Mouse (Mus musculus) gastrocnemius, postnatal 10 days (tissue): Measurements from ENCODE around the gene Sgo1. TPM values are rescaled to one million over a fixed set of nuclear protein-coding genes. Genes with fewer than 3 reads are reported as not detected.
"Not testable (repeated sequence)": the region's sequence is repeated elsewhere in the genome, so short reads cannot be mapped to it uniquely, and the experiment has no call there.

Experiments used
- DNase-seq: peaks from one replicate; pipeline ENCODE4 v3.0.0; 2021; ENCODE audit warnings: mixed read lengths
- long read RNA-seq, 2 experiments: library from polyadenylated mRNA; stranded (forward); transcript quantifications; one replicate each; pipeline ENCODE4 v2.0.0; 2021
- total RNA-seq, 2 experiments: library from RNA; stranded (reverse); gene quantifications; 2 replicates each; pipeline ENCODE4 v1.2.3; 2021

Sgo1 gene
- total RNA-seq = 1 to 10 TPM; 1.6 to 2.2 TPM
- long read RNA-seq, experiment 1, transcript Sgo1-201 (9 exons, 3,628 nt) = major isoform, 5 of 6 reads
- long read RNA-seq, experiment 1, partial matches to known transcripts = 0 of 6 reads
- long read RNA-seq, experiment 1, other reads (novel, unspliced or antisense) = 1 of 6 reads
- long read RNA-seq, experiment 2, transcript Sgo1-201 (9 exons, 3,628 nt) = major isoform, 6 of 7 reads
- long read RNA-seq, experiment 2, partial matches to known transcripts = 0 of 7 reads
- long read RNA-seq, experiment 2, other reads (novel, unspliced or antisense) = 1 of 7 reads

DNA sequence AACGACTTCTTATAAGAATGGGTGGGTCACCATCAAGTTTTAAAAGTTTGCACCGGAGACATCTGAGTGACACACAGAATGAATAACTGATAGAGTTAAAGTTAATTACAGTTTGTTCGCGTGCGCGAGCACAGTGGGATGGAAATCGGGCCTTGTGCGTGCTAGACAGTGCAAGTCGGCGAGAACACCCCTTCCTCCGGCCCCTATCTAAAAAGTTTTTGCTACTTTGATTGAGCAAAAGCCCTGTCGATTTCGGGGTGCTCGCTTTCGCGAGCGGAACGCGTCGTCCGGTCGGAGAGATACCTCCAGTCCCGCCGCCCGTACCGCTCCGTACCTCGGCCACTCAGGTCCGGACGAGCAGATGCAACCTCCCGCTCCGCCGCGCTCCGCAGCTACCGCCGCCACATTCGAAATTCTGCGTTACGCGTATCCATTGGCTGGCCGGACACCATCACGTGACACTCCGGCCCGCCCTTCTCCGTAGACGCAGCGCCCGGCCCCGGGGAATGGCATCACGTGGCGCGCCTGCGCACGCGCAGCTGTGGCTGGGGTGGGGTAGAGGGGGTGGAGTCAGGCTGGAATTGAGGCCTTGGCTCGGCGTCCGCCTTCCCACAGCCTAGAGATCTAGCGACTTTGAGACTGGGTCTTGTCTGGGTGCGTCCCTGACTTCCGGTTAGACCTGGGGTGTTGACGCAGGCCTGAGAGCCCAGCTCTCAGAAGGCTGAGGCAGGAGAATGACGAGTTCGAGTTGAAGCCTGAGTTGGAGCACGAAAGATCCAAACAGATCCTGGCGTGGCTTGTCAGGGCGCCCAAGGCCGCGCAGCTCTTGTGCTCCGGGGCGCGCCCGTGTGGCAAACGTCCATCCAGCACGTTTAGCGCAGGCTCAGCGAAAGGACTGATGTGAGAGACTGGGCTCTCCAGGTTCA lies at the start of gene Sgo1:
Gene Sgo1, minus strand, starts transcription at position 457 of the 926 bp plus-strand sequence.
- peak; percentile 98 for DNase-seq

DNA sequence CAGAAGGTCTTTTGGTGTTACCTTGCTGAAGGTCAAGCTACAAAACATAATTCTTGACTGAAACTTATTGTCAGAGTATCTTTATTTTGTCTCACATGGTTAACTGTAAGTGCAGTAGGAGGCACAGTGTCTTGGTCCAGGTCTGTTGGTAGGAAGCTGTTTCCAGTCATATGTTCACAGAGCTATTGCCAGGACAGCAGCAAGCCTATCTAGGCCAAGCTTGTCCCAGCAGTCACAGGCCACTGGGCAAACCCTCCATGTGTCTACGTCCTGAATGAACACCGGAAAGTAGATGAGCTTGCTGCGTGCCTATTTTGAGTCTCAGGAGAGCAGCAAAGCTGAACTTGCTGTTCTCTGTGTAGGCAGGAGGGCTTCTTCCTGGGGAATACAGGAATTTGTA lies 29.8 kb upstream of the Sgo1 start:
- not testable (repeated sequence) for DNase-seq

DNA sequence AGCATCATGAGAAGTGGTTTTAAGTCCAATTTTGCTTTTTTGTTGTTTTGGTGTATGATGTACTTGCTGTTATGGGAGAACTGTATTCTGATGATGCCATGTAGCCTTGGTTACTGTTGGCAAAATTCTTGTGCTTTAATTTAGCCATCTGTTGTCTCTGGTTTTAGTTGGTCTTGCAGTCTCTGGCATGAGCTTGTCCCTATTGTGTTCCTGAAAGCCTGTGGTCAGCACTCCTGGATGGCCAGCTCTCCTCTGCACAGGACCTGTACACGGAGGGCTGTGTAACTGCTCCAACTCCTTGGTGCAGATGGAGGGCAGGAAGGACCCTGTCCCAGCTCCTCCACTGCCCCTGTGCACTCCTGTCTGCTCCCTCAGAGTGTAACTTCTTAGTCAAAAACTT lies 29.3 kb upstream of the Sgo1 start:
- no peak for DNase-seq

- DNase-seq = not testable (repeated sequence)
These were observed 26.0 kb upstream of the Sgo1 start for GRCm38 (mm10) chr17:53715161-53715560.

GRCm38 (mm10) chr17:53714453-53714852 lies 25.3 kb upstream of the Sgo1 start:
- no peak for DNase-seq

DNA sequence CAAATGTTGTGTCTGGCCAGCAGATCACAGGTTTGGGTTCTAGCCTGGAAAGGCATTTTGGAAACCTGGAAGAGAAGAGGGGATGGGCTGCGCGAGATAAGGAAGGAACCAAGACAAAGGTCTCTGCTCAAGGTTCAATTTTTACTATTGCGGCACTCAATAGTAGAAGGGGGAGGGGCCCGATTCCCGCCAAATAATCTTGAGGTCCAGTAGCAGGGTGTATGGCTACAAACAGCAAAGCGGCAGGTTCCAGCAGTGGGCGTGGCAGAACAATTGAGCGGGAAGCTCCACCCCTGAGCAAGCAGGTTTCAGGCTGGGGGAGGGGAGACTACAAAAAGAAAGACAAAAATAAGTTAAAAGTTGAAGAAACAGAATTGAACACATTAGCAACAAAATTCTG lies 8.4 kb upstream of the Sgo1 start:
- not testable (repeated sequence) for DNase-seq

- DNase-seq = peak; percentile 51
These were observed 4.9 kb upstream of the Sgo1 start for GRCm38 (mm10) chr17:53694039-53694438.

- DNase-seq = no peak
These were observed 813 bp upstream of the Sgo1 start for GRCm38 (mm10) chr17:53689946-53690345.

GRCm38 (mm10) chr17:53688321-53688720 lies 812 bp downstream of the Sgo1 start:
- DNase-seq = no peak

GRCm38 (mm10) chr17:53678716-53679115 lies 10.4 kb downstream of the Sgo1 start:
- DNase-seq = no peak

DNA sequence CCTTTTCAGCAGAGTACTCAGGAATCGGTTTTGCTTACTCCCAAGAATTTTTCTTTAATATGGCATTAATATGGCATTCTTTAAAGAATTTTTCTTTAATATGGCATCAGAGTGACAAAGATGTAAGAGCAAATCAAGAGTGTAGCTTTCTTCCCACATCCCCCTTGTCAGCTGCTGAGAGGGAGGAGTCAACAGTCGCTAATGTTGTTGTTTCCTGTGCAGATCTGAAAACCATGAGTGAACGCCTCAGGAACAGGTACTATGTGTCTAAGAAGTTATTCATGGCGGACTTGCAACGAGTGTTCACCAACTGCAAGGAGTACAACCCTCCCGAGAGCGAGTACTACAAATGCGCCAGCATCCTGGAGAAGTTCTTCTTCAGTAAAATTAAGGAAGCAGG lies 18.7 kb downstream of the Sgo1 start:
- no peak for DNase-seq

- DNase-seq = no peak
These were observed 24.3 kb downstream of the Sgo1 start for GRCm38 (mm10) chr17:53664703-53665382.

DNA sequence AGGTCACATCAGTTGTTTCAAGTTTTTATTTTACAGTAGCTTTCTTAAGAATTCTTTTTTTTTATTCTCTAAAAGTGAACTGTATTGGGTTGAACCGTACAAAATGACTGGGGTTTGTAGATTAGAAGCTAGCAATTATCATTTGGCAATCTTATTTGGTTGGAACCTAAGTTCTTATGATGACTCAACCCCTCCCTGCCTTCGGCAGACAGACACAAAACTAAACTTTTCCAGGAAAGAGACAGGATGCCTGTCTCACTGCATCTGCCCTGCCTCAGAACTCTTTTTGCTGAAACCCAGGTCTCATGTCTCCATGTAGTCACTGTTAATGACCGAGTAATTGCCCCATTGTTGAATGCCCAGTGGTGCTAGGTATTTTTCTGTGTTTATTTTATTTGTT lies 24.9 kb downstream of the Sgo1 start:
- DNase-seq = no peak

DNA sequence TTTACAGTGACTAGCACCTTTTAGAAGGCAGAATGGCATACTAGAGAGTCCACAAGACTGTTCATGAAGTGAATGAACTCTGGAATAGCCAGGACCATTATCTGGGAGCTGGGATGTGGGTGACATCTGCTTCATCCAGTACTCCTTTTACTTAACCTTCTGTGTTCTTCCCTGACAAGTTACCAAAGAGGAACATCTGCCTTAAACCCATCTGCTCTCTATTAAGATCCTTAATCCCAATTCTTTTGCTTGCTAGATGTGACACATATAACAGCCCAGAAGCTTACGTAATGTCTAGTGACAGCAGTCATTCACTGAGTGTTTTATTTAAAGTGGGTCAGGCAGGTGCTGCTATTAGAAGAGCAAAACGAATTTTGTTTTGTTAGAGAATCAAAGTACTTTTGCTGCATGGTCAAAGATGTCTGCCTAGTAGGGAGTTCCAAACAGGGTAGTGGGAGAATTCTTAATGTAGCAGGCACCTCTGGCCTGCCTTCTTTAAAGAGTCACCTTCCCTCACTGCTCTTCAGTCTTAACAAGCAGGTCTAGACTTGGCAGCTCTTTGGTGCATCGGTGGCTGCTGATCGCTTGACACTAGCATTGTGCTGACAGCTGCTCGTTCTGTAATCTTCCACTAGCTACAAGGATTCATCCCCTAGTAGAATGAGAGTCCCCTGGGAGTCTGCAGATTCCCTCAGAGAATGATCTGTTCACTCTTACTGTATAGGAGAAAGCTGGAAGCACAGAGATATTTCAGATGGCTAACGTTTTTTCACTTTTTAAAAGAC lies 27.9 kb downstream of the Sgo1 start:
- no peak for DNase-seq

DNA sequence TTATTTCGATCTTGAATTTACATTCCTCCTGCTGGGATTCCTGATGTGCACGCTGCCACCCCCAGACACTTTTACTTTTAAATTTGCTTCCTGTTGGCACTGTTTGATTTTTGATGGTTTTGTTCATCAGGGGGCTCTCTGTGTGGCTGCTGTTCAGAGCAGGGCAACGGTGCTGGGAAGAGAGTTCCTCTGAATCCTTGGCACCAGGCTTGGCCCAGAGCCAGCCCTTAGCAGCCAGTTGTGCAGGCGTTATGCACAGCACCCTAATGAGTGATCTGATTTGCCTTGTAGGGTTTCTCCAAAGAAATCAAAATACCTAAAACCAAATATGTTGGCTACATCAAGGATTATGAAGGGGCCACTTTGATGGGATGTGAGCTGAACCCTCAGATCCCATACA lies 29.4 kb downstream of the Sgo1 start:
- peak; percentile 42 for DNase-seq

- no peak for DNase-seq
These were observed 29.9 kb downstream of the Sgo1 start for GRCm38 (mm10) chr17:53659230-53659629.

DNA sequence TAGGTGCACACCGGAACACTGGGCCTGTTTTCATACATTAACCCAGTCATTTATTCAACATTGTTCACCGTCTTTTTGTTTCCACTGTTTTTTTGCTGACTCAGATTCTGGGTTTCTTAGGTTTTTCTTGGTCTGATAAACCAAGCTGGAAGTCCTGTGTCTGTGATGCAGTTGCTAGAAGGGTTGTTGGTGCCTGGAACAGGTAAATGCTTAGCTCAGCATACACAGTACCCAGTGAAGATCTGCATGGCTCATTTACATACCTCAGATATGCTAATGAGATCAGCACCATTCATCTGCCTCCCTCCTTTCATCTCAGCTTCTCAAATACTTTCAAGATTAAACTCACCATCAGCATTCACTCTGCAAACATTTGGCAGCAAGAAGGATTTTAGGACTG lies 30.5 kb downstream of the Sgo1 start:
- DNase-seq = no peak

GRCm38 (mm10) chr17:53657391-53657790 lies 31.7 kb downstream of the Sgo1 start:
- DNase-seq = not testable (repeated sequence)

- DNase-seq = no peak
These were observed 32.7 kb downstream of the Sgo1 start for GRCm38 (mm10) chr17:53656369-53656860.

DNA sequence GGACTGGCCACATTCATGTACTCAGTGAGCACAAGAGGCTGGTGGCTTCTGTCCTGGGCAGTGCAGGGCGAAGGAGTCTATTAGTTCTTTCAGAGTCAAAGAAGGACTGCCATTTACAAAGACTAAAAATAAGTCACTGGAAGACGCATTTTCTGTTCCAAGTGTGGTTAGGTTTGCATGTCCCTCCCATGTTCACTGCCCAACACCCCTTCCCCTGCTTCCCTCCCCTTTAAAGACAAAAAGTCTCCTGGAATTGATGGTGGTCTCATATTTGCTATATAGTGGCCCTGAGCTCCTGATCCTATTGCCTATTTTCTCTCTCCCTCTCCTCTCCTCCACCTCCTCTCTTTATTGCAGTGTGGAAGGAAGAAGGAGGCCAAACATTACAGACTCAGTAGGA lies 33.2 kb downstream of the Sgo1 start:
- no peak for DNase-seq

DNA sequence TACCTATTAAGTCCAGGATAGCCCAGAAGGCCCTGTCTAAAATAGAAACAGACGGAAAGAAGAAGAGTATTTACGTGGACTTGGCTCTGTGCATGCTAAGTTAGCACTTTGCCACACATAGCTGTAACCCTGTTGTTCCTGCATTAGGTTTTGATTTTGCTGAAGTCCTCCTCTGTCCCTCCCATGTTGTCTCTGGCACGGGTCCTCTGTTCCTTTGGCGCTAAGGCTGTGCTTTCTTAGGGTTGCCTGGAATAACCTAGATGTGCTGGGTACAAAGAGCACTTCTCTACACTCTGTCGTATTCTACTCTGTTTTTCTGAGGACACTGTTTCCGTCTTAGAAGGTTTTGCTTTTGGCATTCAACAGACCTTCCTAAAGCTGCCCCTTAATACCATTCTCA lies 34.1 kb downstream of the Sgo1 start:
- no peak for DNase-seq

DNA sequence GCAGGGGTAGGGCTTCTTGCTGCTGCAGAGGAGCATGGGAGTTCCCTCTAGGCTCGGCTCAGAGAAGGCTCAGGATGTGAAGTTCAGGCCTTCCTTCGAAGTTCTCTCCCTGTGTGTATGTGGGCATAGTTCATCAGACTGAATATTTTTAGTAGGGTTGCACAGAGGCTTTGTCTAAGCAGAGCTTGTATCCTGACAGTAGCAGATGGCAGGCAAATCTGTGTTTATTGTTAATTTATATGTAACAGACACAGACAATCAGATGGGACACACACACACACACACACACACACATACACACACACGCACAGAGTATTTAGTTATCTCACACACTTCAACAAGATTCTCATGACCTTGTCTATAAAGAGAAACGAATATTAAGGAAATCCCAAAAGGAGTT lies 34.5 kb downstream of the Sgo1 start:
- DNase-seq = no peak
